Comparison of ENCODE assay signal across 8 mouse cellular contexts in genomic region chr2:152114057-152114975, GRCm38 (mm10). TPM values are rescaled to one million over a fixed set of nuclear protein-coding genes. Genes with fewer than 3 reads are reported as not detected.
A peak's percentile ranks its signal among the peaks of the same experiment; 100 is the strongest.
DNase-seq lines count a peak whose midpoint lies in the region; ATAC-seq and TF ChIP-seq lines count a peak whose summit lies in the region.

No protein-coding gene starts in this region.

- peak; percentile 37 to 60 for DNase-seq in kidney, postnatal 4 days
- DNase-seq in kidney, adult 2 months = no peak
- DNase-seq in forebrain, embryonic 11.5 days (ENCODE audit: low spot score) = peak; percentile 75
- DNase-seq in limb, embryonic 10.5 days (ENCODE audit: low spot score) = peak; percentile 81
- DNase-seq in layer of hippocampus, adult 9-10 months (ENCODE audit: low spot score) = no peak
- no peak for DNase-seq in urinary bladder, adult 2 months (ENCODE audit: low spot score)
- no peak for DNase-seq in adrenal gland, postnatal 25 days

- no peak overlapping the region for H3K27ac ChIP-seq in kidney, adult 2 months (ENCODE audit: insufficient read depth, low read depth, low read length)
- H3K27ac ChIP-seq in forebrain, embryonic 11.5 days (ENCODE audit: low read depth, low read length) = no peak overlapping the region
- H3K27ac ChIP-seq in limb, embryonic 10.5 days = peak overlapping the region; percentile 78
- H3K27ac ChIP-seq in neural tube, embryonic 13.5 days (replicated peaks) = no peak overlapping the region

- H3K4me3 ChIP-seq in kidney, adult 2 months (ENCODE audit: insufficient read depth, low read depth, low read length) = no peak overlapping the region
- H3K4me3 ChIP-seq in forebrain, embryonic 11.5 days (ENCODE audit: low read depth, low read length) = peak overlapping the region; percentile 19
- H3K4me3 ChIP-seq in limb, embryonic 10.5 days = peak overlapping the region; percentile 43
- H3K4me3 ChIP-seq in neural tube, embryonic 13.5 days = peak overlapping the region; percentile 27

- H3K9ac ChIP-seq in forebrain, embryonic 11.5 days (ENCODE audit: low read length) = peak overlapping the region; percentile 39
- H3K9ac ChIP-seq in neural tube, embryonic 13.5 days = peak overlapping the region; percentile 59

- peak overlapping the region; percentile 55 for H3K4me2 ChIP-seq in forebrain, embryonic 11.5 days (ENCODE audit: low read depth, low read length, severe bottlenecking)
- H3K4me2 ChIP-seq in neural tube, embryonic 13.5 days = peak overlapping the region; percentile 60

- TF ChIP-seq POLR2A in kidney, adult 2 months (IDR thresholded peaks at IDR 0.05; ENCODE audit: low read depth, low read length) = no peak

- no peaks in the 10 kb centered on the region for H3K36me3 ChIP-seq in kidney, adult 2 months (ENCODE audit: control insufficient read depth, insufficient read depth, low read length)
- H3K36me3 ChIP-seq in forebrain, embryonic 11.5 days (ENCODE audit: control insufficient read depth, insufficient read depth, low read length) = no peaks in the 10 kb centered on the region
- H3K36me3 ChIP-seq in limb, embryonic 10.5 days = no peaks in the 10 kb centered on the region
- 0 out of 2 replicates have a peak, but pooled peaks cover 5% of the 10 kb centered on the region for H3K36me3 ChIP-seq in neural tube, embryonic 13.5 days

- H3K9me3 ChIP-seq in forebrain, embryonic 11.5 days (ENCODE audit: control insufficient read depth, low read length) = no peaks in the 10 kb centered on the region
- H3K9me3 ChIP-seq in limb, embryonic 10.5 days (replicated peaks) = no peaks in the 10 kb centered on the region
- H3K9me3 ChIP-seq in neural tube, embryonic 13.5 days = no peaks in the 10 kb centered on the region

- no peaks in the 10 kb centered on the region for H3K27me3 ChIP-seq in kidney, adult 2 months (replicated peaks; ENCODE audit: control insufficient read depth, insufficient read depth, low read length)
- H3K27me3 ChIP-seq in forebrain, embryonic 11.5 days (ENCODE audit: control insufficient read depth, insufficient read depth, low read length) = no peaks in the 10 kb centered on the region
- peaks cover 47% of the 10 kb centered on the region for H3K27me3 ChIP-seq in limb, embryonic 10.5 days (ENCODE audit: low read depth, poor library complexity, severe bottlenecking)
- no peaks in the 10 kb centered on the region; the same call in 1 of the 2 replicates for H3K27me3 ChIP-seq in neural tube, embryonic 13.5 days

- ATAC-seq in forebrain, embryonic 11.5 days (replicated peaks; ENCODE audit: low FRiP score) = peak; percentile 63
- ATAC-seq in neural tube, embryonic 13.5 days (ENCODE audit: low read depth) = peak; percentile 48

- 20% methylated on average over 36 of the region's 36 CpGs for WGBS in kidney, adult 2 months
- WGBS in forebrain, embryonic 11.5 days = 11% methylated on average over 35 of the region's 36 CpGs
- WGBS in limb, embryonic 10.5 days = 14% methylated on average over 36 of the region's 36 CpGs
- WGBS in neural tube, embryonic 13.5 days = 8% methylated on average over 36 of the region's 36 CpGs

- TF ChIP-seq CTCF in kidney, adult 2 months (conservative IDR thresholded peaks at IDR 0.05; ENCODE audit: insufficient read depth, insufficient read length, low read depth, low read length) = no peak

- no peaks in the 10 kb centered on the region for H3K4me1 ChIP-seq in kidney, adult 2 months (ENCODE audit: control insufficient read depth, insufficient read depth, low read length)
- H3K4me1 ChIP-seq in forebrain, embryonic 11.5 days (replicated peaks; ENCODE audit: control insufficient read depth, insufficient read depth, low read length) = peaks cover 11% of the 10 kb centered on the region
- H3K4me1 ChIP-seq in limb, embryonic 10.5 days = peaks cover 45% of the 10 kb centered on the region
- H3K4me1 ChIP-seq in neural tube, embryonic 13.5 days (replicated peaks) = peaks cover 38% of the 10 kb centered on the region

RNA-seq across cellular contexts. Expression of gene Srxn1, which starts 9.0 kb away (rescaled TPM):
- 113 and 135 TPM in 2 replicates for polyA plus RNA-seq in kidney, adult 2 months (2012; rRNA removed)
- polyA plus RNA-seq in forebrain, embryonic 11.5 days (2014; fragmentation: Nextera tagmentation; extraction: Ambion mirVana) = 14.3 and 15.0 TPM in 2 replicates
- polyA plus RNA-seq in limb, embryonic 10.5 days (2016; fragmentation: Nextera tagmentation; extraction: Ambion mirVana) = 8.0 and 9.6 TPM in 2 replicates
- 19.0 TPM in 2 replicates for polyA plus RNA-seq in neural tube, embryonic 13.5 days (2015; fragmentation: Nextera tagmentation; extraction: Ambion mirVana)
- 44.9 and 46.3 TPM in 2 replicates for polyA plus RNA-seq in urinary bladder, adult 2 months (2012; rRNA removed)
- total RNA-seq in adrenal gland, postnatal 25 days (2021) = 131 and 337 TPM in 2 replicates

RNA-seq across cellular contexts. Expression of gene Tcf15, which starts 29.0 kb away (rescaled TPM):
- 2.9 and 4.6 TPM in 2 replicates for polyA plus RNA-seq in kidney, adult 2 months (2012; rRNA removed)
- polyA plus RNA-seq in forebrain, embryonic 11.5 days (2014; fragmentation: Nextera tagmentation; extraction: Ambion mirVana) = 3.4 and 3.5 TPM in 2 replicates
- 27.3 and 29.8 TPM in 2 replicates for polyA plus RNA-seq in limb, embryonic 10.5 days (2016; fragmentation: Nextera tagmentation; extraction: Ambion mirVana)
- 6.9 and 7.4 TPM in 2 replicates for polyA plus RNA-seq in neural tube, embryonic 13.5 days (2015; fragmentation: Nextera tagmentation; extraction: Ambion mirVana)
- polyA plus RNA-seq in urinary bladder, adult 2 months (2012; rRNA removed) = 2.3 and 2.8 TPM in 2 replicates
- 3.6 and 5.0 TPM in 2 replicates for total RNA-seq in adrenal gland, postnatal 25 days (2021)

RNA-seq across cellular contexts. Expression of gene Scrt2, which starts 33.0 kb away (rescaled TPM):
- not detected in 2 replicates for polyA plus RNA-seq in kidney, adult 2 months (2012; rRNA removed)
- polyA plus RNA-seq in forebrain, embryonic 11.5 days (2014; fragmentation: Nextera tagmentation; extraction: Ambion mirVana) = 10.0 and 11.3 TPM in 2 replicates
- polyA plus RNA-seq in limb, embryonic 10.5 days (2016; fragmentation: Nextera tagmentation; extraction: Ambion mirVana) = not detected in 2 replicates
- polyA plus RNA-seq in neural tube, embryonic 13.5 days (2015; fragmentation: Nextera tagmentation; extraction: Ambion mirVana) = 30.0 and 30.2 TPM in 2 replicates
- polyA plus RNA-seq in urinary bladder, adult 2 months (2012; rRNA removed) = 0.01 TPM in 1 of 2 replicates, not detected in the other
- 0.36 TPM in 1 of 2 replicates, not detected in the other for total RNA-seq in adrenal gland, postnatal 25 days (2021)

Comparison
In these comparisons a context has a peak if more than half of its experiments do, and no peak if none do; other contexts are left out.
1. DNase-seq: peak in kidney, postnatal 4 days (2 of 2), forebrain, embryonic 11.5 days (single experiment) and limb, embryonic 10.5 days (single experiment); none in kidney, adult 2 months (single experiment), layer of hippocampus, adult 9-10 months (single experiment), urinary bladder, adult 2 months (single experiment) and adrenal gland, postnatal 25 days (single experiment).
2. RNA of gene Scrt2, which starts 33.0 kb away (polyA plus RNA-seq): 30.0 to 30.2 TPM in neural tube, embryonic 13.5 days and 10.0 to 11.3 TPM in forebrain, embryonic 11.5 days; 0.01 TPM in urinary bladder, adult 2 months, not detected in kidney, adult 2 months and not detected in limb, embryonic 10.5 days; every median in the first group is over 10 times any median in the second.